Mouse (Mus musculus): ENCODE measurements at regions not wholly inside any gene's neighbourhood (a gene's known extent, or its start where the extent isn't known, plus 50 kb on each side); places are given as distances from the start of the nearest gene placed in this dataset.

GRCm38 (mm10) chr3:51078459-51078858 is 145.8 kb upstream of the Noct start:
- H3K27ac ChIP-seq (ENCODE audit: low read depth, low read length): no peak overlapping the region
- H3K9me3 ChIP-seq (ENCODE audit: control insufficient read depth, low read length): no peaks in the 10 kb centered on the region
- H3K9ac ChIP-seq (replicated peaks; ENCODE audit: low read depth, low read length): no peak overlapping the region
- 56% methylated on average over 4 of the region's 4 CpGs for WGBS
- no peak overlapping the region for H3K4me2 ChIP-seq (ENCODE audit: low read depth, low read length)
- no peak for ATAC-seq (ENCODE audit: low read depth)
- no peak overlapping the region for H3K4me3 ChIP-seq (ENCODE audit: low read depth, low read length)
- peaks cover 10% of the 10 kb centered on the region for H3K4me1 ChIP-seq (ENCODE audit: control insufficient read depth, insufficient read depth, low read length)
- no peaks in the 10 kb centered on the region for H3K36me3 ChIP-seq (ENCODE audit: control insufficient read depth, insufficient read depth, low read length)
- H3K27me3 ChIP-seq (ENCODE audit: control insufficient read depth, insufficient read depth, low read length): no peaks in the 10 kb centered on the region

GRCm38 (mm10) chr3:51080415-51080814 is 143.8 kb upstream of the Noct start:
- Histone ChIP-seq H3K27me3 (ENCODE audit: control insufficient read depth, insufficient read depth, low read length) (no peaks in the 10 kb centered on the region), H3K4me2 (ENCODE audit: low read depth, low read length) (no peak overlapping the region), H3K27ac (ENCODE audit: low read depth, low read length) (no peak overlapping the region), H3K4me3 (ENCODE audit: low read depth, low read length) (no peak overlapping the region), H3K4me1 (ENCODE audit: control insufficient read depth, insufficient read depth, low read length) (peaks cover 12% of the 10 kb centered on the region), H3K36me3 (ENCODE audit: control insufficient read depth, insufficient read depth, low read length) (no peaks in the 10 kb centered on the region), H3K9me3 (ENCODE audit: control insufficient read depth, low read length) (no peaks in the 10 kb centered on the region), H3K9ac (replicated peaks; ENCODE audit: low read depth, low read length) (no peak overlapping the region)
- WGBS: 79% methylated on average over 3 of the region's 3 CpGs
- ATAC-seq (ENCODE audit: low read depth): no peak

GRCm38 (mm10) chr3:51080855-51081254 is 143.4 kb upstream of the Noct start:
- Histone ChIP-seq H3K4me1 (ENCODE audit: control insufficient read depth, insufficient read depth, low read length) (peaks cover 12% of the 10 kb centered on the region), H3K27me3 (ENCODE audit: control insufficient read depth, insufficient read depth, low read length) (no peaks in the 10 kb centered on the region), H3K4me3 (ENCODE audit: low read depth, low read length) (no peak overlapping the region), H3K36me3 (ENCODE audit: control insufficient read depth, insufficient read depth, low read length) (no peaks in the 10 kb centered on the region), H3K9ac (replicated peaks; ENCODE audit: low read depth, low read length) (no peak overlapping the region), H3K9me3 (ENCODE audit: control insufficient read depth, low read length) (no peaks in the 10 kb centered on the region), H3K27ac (ENCODE audit: low read depth, low read length) (no peak overlapping the region), H3K4me2 (ENCODE audit: low read depth, low read length) (no peak overlapping the region)
- 47% methylated on average over 7 of the region's 7 CpGs for WGBS
- no peak for ATAC-seq (ENCODE audit: low read depth)

GRCm38 (mm10) chr3:51082831-51083575 is 141.2 kb upstream of the Noct start:
- Histone ChIP-seq H3K9ac (replicated peaks; ENCODE audit: low read depth, low read length) (no peak overlapping the region), H3K36me3 (ENCODE audit: control insufficient read depth, insufficient read depth, low read length) (no peaks in the 10 kb centered on the region), H3K9me3 (ENCODE audit: control insufficient read depth, low read length) (no peaks in the 10 kb centered on the region), H3K27me3 (ENCODE audit: control insufficient read depth, insufficient read depth, low read length) (no peaks in the 10 kb centered on the region), H3K27ac (ENCODE audit: low read depth, low read length) (peak overlapping the region; percentile 67), H3K4me3 (ENCODE audit: low read depth, low read length) (no peak overlapping the region), H3K4me1 (ENCODE audit: control insufficient read depth, insufficient read depth, low read length) (peaks cover 19% of the 10 kb centered on the region), H3K4me2 (ENCODE audit: low read depth, low read length) (no peak overlapping the region; the same call in 1 of the 2 replicates)
- WGBS: 49% methylated on average over 11 of the region's 11 CpGs
- peak; percentile 44; the same call in 1 of the 2 replicates for ATAC-seq (ENCODE audit: low read depth)

GRCm38 (mm10) chr3:51083583-51083982 is 140.7 kb upstream of the Noct start:
- peak; percentile 36; the same call in 1 of the 2 replicates for ATAC-seq (ENCODE audit: low read depth)
- H3K27me3 ChIP-seq (ENCODE audit: control insufficient read depth, insufficient read depth, low read length): no peaks in the 10 kb centered on the region
- no peaks in the 10 kb centered on the region for H3K36me3 ChIP-seq (ENCODE audit: control insufficient read depth, insufficient read depth, low read length)
- H3K4me2 ChIP-seq (ENCODE audit: low read depth, low read length): no peak overlapping the region
- H3K27ac ChIP-seq (ENCODE audit: low read depth, low read length): no peak overlapping the region; the same call in 1 of the 2 replicates
- 46% methylated on average over 7 of the region's 7 CpGs for WGBS
- H3K4me1 ChIP-seq (ENCODE audit: control insufficient read depth, insufficient read depth, low read length): peaks cover 19% of the 10 kb centered on the region
- H3K9me3 ChIP-seq (ENCODE audit: control insufficient read depth, low read length): no peaks in the 10 kb centered on the region
- H3K9ac ChIP-seq (replicated peaks; ENCODE audit: low read depth, low read length): no peak overlapping the region
- H3K4me3 ChIP-seq (ENCODE audit: low read depth, low read length): no peak overlapping the region

- ATAC-seq (ENCODE audit: low read depth): no peak
- Histone ChIP-seq H3K4me2 (ENCODE audit: low read depth, low read length) (no peak overlapping the region), H3K4me3 (ENCODE audit: low read depth, low read length) (no peak overlapping the region), H3K4me1 (ENCODE audit: control insufficient read depth, insufficient read depth, low read length) (peaks cover 19% of the 10 kb centered on the region), H3K36me3 (ENCODE audit: control insufficient read depth, insufficient read depth, low read length) (no peaks in the 10 kb centered on the region), H3K27me3 (ENCODE audit: control insufficient read depth, insufficient read depth, low read length) (no peaks in the 10 kb centered on the region), H3K9me3 (ENCODE audit: control insufficient read depth, low read length) (no peaks in the 10 kb centered on the region), H3K27ac (ENCODE audit: low read depth, low read length) (no peak overlapping the region), H3K9ac (replicated peaks; ENCODE audit: low read depth, low read length) (no peak overlapping the region)
- WGBS: 32% methylated on average over 10 of the region's 10 CpGs
Measured at GRCm38 (mm10) chr3:51086441-51086849, 137.8 kb upstream of the Noct start.

GRCm38 (mm10) chr3:51087076-51087475 is 137.2 kb upstream of the Noct start:
- no peaks in the 10 kb centered on the region for H3K27me3 ChIP-seq (ENCODE audit: control insufficient read depth, insufficient read depth, low read length)
- no peaks in the 10 kb centered on the region for H3K9me3 ChIP-seq (ENCODE audit: control insufficient read depth, low read length)
- H3K4me3 ChIP-seq (ENCODE audit: low read depth, low read length): no peak overlapping the region
- no peak overlapping the region for H3K9ac ChIP-seq (replicated peaks; ENCODE audit: low read depth, low read length)
- 79% methylated on average over 4 of the region's 4 CpGs for whole genome bisulfite sequencing
- no peak overlapping the region for H3K27ac ChIP-seq (ENCODE audit: low read depth, low read length)
- peaks cover 19% of the 10 kb centered on the region for H3K4me1 ChIP-seq (ENCODE audit: control insufficient read depth, insufficient read depth, low read length)
- no peaks in the 10 kb centered on the region for H3K36me3 ChIP-seq (ENCODE audit: control insufficient read depth, insufficient read depth, low read length)
- H3K4me2 ChIP-seq (ENCODE audit: low read depth, low read length): no peak overlapping the region
- no peak for ATAC-seq (ENCODE audit: low read depth)

- H3K27me3 ChIP-seq (ENCODE audit: control insufficient read depth, insufficient read depth, low read length): no peaks in the 10 kb centered on the region
- H3K4me1 ChIP-seq (ENCODE audit: control insufficient read depth, insufficient read depth, low read length): 0 out of 2 replicates have a peak, but pooled peaks cover 7% of the 10 kb centered on the region
- H3K36me3 ChIP-seq (ENCODE audit: control insufficient read depth, insufficient read depth, low read length): no peaks in the 10 kb centered on the region
- no peak overlapping the region for H3K9ac ChIP-seq (replicated peaks; ENCODE audit: low read depth, low read length)
- no peak overlapping the region for H3K4me2 ChIP-seq (ENCODE audit: low read depth, low read length)
- H3K4me3 ChIP-seq (ENCODE audit: low read depth, low read length): no peak overlapping the region
- WGBS: 45% methylated on average over 10 of the region's 10 CpGs
- ATAC-seq (ENCODE audit: low read depth): peak; percentile 35; the same call in 1 of the 2 replicates
- H3K9me3 ChIP-seq (ENCODE audit: control insufficient read depth, low read length): no peaks in the 10 kb centered on the region
- H3K27ac ChIP-seq (ENCODE audit: low read depth, low read length): no peak overlapping the region
Measured at GRCm38 (mm10) chr3:51089036-51089669, 135.1 kb upstream of the Noct start.

- ATAC-seq (ENCODE audit: low read depth): no peak
- WGBS: 65% methylated on average over 4 of the region's 4 CpGs
- no peaks in the 10 kb centered on the region for H3K9me3 ChIP-seq (ENCODE audit: control insufficient read depth, low read length)
Measured at GRCm38 (mm10) chr3:51091478-51091877, 132.8 kb upstream of the Noct start.

More at GRCm38 (mm10) chr3:51091478-51091877, 132.8 kb upstream of the Noct start:
- no peaks in the 10 kb centered on the region for H3K36me3 ChIP-seq (ENCODE audit: control insufficient read depth, insufficient read depth, low read length)
- no peaks in the 10 kb centered on the region for H3K27me3 ChIP-seq (ENCODE audit: control insufficient read depth, insufficient read depth, low read length)
- H3K27ac ChIP-seq (ENCODE audit: low read depth, low read length): no peak overlapping the region
- H3K4me1 ChIP-seq (ENCODE audit: control insufficient read depth, insufficient read depth, low read length): peaks cover 10% of the 10 kb centered on the region
- no peak overlapping the region for H3K4me2 ChIP-seq (ENCODE audit: low read depth, low read length)
- H3K9ac ChIP-seq (replicated peaks; ENCODE audit: low read depth, low read length): no peak overlapping the region
- no peak overlapping the region for H3K4me3 ChIP-seq (ENCODE audit: low read depth, low read length)

Measured in neural tube, embryonic 14.5 days (tissue).